Mouse (Mus musculus) liver, adult 2 months (tissue): ENCODE data around the gene Wdr20. TPM values are rescaled to one million over a fixed set of nuclear protein-coding genes. Genes with fewer than 3 reads are reported as not detected.

Experiments used
- DNase-seq: peaks from one replicate; pipeline ENCODE4 v3.0.0-alpha.2; 2011; ENCODE audit warnings: low read depth, low spot score; ENCODE audit errors: extremely low read depth
- H3K27ac ChIP-seq: fragments of 200-500 bp; replicated peaks from 2 replicates; pipeline ENCODE4 v1.5.1; 2012; ENCODE audit warnings: low read depth, mild to moderate bottlenecking, control low read depth, inconsistent platforms, low read length; ENCODE audit not compliant: insufficient read depth
- H3K27me3 ChIP-seq: fragments of 200-500 bp; 2 replicates; pipeline ENCODE4 v1.6.1; 2012; ENCODE audit warnings: mild to moderate bottlenecking, moderate library complexity, low read length, inconsistent platforms; ENCODE audit not compliant: control insufficient read depth, insufficient read depth
- H3K36me3 ChIP-seq: fragments of 200-500 bp; 2 replicates; pipeline ENCODE4 v1.6.1; 2012; ENCODE audit warnings: low read length, inconsistent platforms; ENCODE audit not compliant: control insufficient read depth, insufficient read depth
- H3K4me1 ChIP-seq: fragments of 200-500 bp; 2 replicates; pipeline ENCODE4 v1.6.1; 2011; ENCODE audit warnings: low read length; ENCODE audit not compliant: control insufficient read depth, insufficient read depth
- H3K4me3 ChIP-seq: fragments of 200-500 bp; 2 replicates; pipeline ENCODE4 v1.5.1; 2011; ENCODE audit warnings: low read depth, mild to moderate bottlenecking, control low read depth, low read length, moderate library complexity; ENCODE audit not compliant: insufficient read depth
- H3K79me2 ChIP-seq: fragments of 200-500 bp; 2 replicates; pipeline ENCODE4 v1.6.1; 2012; ENCODE audit warnings: inconsistent platforms, mild to moderate bottlenecking, low read length, moderate library complexity; ENCODE audit not compliant: control insufficient read depth, insufficient read depth
- H3K9ac ChIP-seq: fragments of 200-500 bp; 2 replicates; pipeline ENCODE4 v1.6.1; 2012; ENCODE audit warnings: low read depth, mild to moderate bottlenecking, control low read depth, inconsistent platforms, low read length
- CTCF ChIP-seq: fragments of 200-500 bp; IDR thresholded peaks from 2 replicates; pipeline ENCODE4 v1.5.1; 2011; ENCODE audit warnings: low read depth, low read length, control low read depth
- POLR2A ChIP-seq: fragments of 200-500 bp; IDR thresholded peaks from 2 replicates; pipeline ENCODE4 v1.6.1; 2011; ENCODE audit warnings: low read length, control low read depth; ENCODE audit not compliant: insufficient read depth; ENCODE audit errors: extremely low read depth
- WGBS: fragments of 180-500 bp; shearing (Covaris S2); methylation state at CpG from one replicate; pipeline ENCODE4 v1.1.7; 2018; 5-methylcytosine and 5-hydroxymethylcytosine counted together
- polyA plus RNA-seq: library from polyadenylated mRNA; depleted of rRNA; stranded (reverse); fragments of >200 nt; gene quantifications from 2 replicates; pipeline ENCODE4 v1.2.3, GENCODE M21; 2012
- total RNA-seq: library from RNA; depleted of rRNA; stranded (reverse); fragments of >200 nt; gene quantifications from 2 replicates; pipeline ENCODE4 v1.2.3, GENCODE M21; 2014

The Wdr20 gene
- total and polyA plus RNA-seq, 2 experiments: 16.5 to 21.0 TPM

- peaks cover 5% of the 10 kb centered on the region; the same call in 1 of the 2 replicates for H3K4me1 ChIP-seq
- H3K9ac ChIP-seq: peak overlapping the region; percentile 58
- peak overlapping the region; percentile 20 for H3K27ac ChIP-seq
- no peaks in the 10 kb centered on the region for H3K27me3 ChIP-seq
- 6% methylated on average over 27 of the region's 27 CpGs for WGBS
- DNase-seq: peak; percentile 75
- TF ChIP-seq CTCF (0 out of 2 replicates have a peak, but pooled peaks have one; percentile 15), POLR2A (no peak)
- no peaks in the 10 kb centered on the region for H3K36me3 ChIP-seq
- no peaks in the 10 kb centered on the region for H3K79me2 ChIP-seq
- peak overlapping the region; percentile 29 for H3K4me3 ChIP-seq
Observed at GRCm38 (mm10) chr12:110706337-110707231, 31.2 kb upstream of the Wdr20 start.

- Histone ChIP-seq H3K27me3 (no peaks in the 10 kb centered on the region), H3K9ac (no peak overlapping the region), H3K4me3 (no peak overlapping the region), H3K4me1 (peaks cover 5% of the 10 kb centered on the region; the same call in 1 of the 2 replicates), H3K27ac (no peak overlapping the region), H3K79me2 (no peaks in the 10 kb centered on the region), H3K36me3 (no peaks in the 10 kb centered on the region)
- 96% methylated on average over 7 of the region's 7 CpGs for WGBS
- TF ChIP-seq POLR2A: no peak
- TF ChIP-seq CTCF: no peak
- DNase-seq: no peak
Observed at GRCm38 (mm10) chr12:110707451-110707850, 30.3 kb upstream of the Wdr20 start.

- 66% methylated on average over 5 of the region's 5 CpGs for WGBS
- H3K36me3 ChIP-seq: no peaks in the 10 kb centered on the region
- peaks cover 2% of the 10 kb centered on the region; the same call in 1 of the 2 replicates for H3K4me1 ChIP-seq
- no peak overlapping the region for H3K9ac ChIP-seq
- no peaks in the 10 kb centered on the region for H3K27me3 ChIP-seq
- no peak overlapping the region for H3K27ac ChIP-seq
- no peak for TF ChIP-seq CTCF
- TF ChIP-seq POLR2A: no peak
- H3K4me3 ChIP-seq: no peak overlapping the region
- no peak for DNase-seq
- no peaks in the 10 kb centered on the region for H3K79me2 ChIP-seq
Observed at GRCm38 (mm10) chr12:110711270-110711669, 26.5 kb upstream of the Wdr20 start.

- Histone ChIP-seq H3K27ac (no peak overlapping the region), H3K36me3 (no peaks in the 10 kb centered on the region)
- WGBS: 97% methylated on average over 6 of the region's 6 CpGs
Observed at GRCm38 (mm10) chr12:110713784-110714183, 24.0 kb upstream of the Wdr20 start.

GRCm38 (mm10) chr12:110714215-110714614 lies 23.5 kb upstream of the Wdr20 start:
- no peak for DNase-seq
- Histone ChIP-seq H3K4me3 (no peak overlapping the region), H3K79me2 (no peaks in the 10 kb centered on the region), H3K9ac (no peak overlapping the region), H3K27me3 (no peaks in the 10 kb centered on the region), H3K27ac (no peak overlapping the region), H3K36me3 (no peaks in the 10 kb centered on the region), H3K4me1 (no peaks in the 10 kb centered on the region)
- 85% methylated on average over 6 of the region's 6 CpGs for WGBS
- no peak for TF ChIP-seq POLR2A
- TF ChIP-seq CTCF: no peak

More at GRCm38 (mm10) chr12:110713784-110714183, 24.0 kb upstream of the Wdr20 start:
- DNase-seq: no peak
- Histone ChIP-seq H3K4me1 (no peaks in the 10 kb centered on the region), H3K27me3 (no peaks in the 10 kb centered on the region), H3K4me3 (no peak overlapping the region), H3K9ac (no peak overlapping the region), H3K79me2 (no peaks in the 10 kb centered on the region)
- TF ChIP-seq CTCF (peak; percentile 23; the same call in 1 of the 2 replicates), POLR2A (no peak)

- no peaks in the 10 kb centered on the region for H3K4me1 ChIP-seq
- no peak overlapping the region for H3K9ac ChIP-seq
- no peaks in the 10 kb centered on the region for H3K27me3 ChIP-seq
- H3K79me2 ChIP-seq: no peaks in the 10 kb centered on the region
- 36% methylated on average over 5 of the region's 5 CpGs for WGBS
- DNase-seq: no peak
- TF ChIP-seq POLR2A: no peak
- TF ChIP-seq CTCF: no peak
- H3K4me3 ChIP-seq: no peak overlapping the region
- H3K36me3 ChIP-seq: no peaks in the 10 kb centered on the region
- H3K27ac ChIP-seq: no peak overlapping the region
Observed at GRCm38 (mm10) chr12:110716004-110716403, 21.7 kb upstream of the Wdr20 start.
